Mouse (Mus musculus): ENCODE data around the gene Ank3. TPM values are rescaled to one million over a fixed set of nuclear protein-coding genes. Genes with fewer than 3 reads are reported as not detected.

Gene Ank3
- polyA plus RNA-seq, 1 experiment from 2014 or later, result 68.1 TPM

DNA sequence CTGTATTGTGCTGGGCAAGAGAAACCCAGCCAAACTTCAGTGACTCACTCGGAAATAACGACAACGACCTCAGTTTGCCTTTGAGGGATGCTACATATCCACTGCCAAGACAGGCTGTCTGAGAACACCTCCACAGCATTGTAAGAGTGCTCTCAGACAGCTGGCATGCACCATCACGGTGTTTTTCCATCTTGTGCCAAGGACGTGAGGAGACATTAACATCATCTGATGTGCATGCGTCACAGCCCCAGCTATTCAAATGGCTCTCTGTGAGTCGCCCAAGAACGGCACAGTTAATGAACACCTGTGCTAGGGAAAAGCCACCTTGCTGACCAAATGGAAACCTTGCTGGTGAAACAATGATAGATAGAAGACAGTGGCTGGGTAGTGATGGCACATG, 633.4 kb downstream of the Ank3 start:
- no peaks in the 10 kb centered on the region for H3K9me3 ChIP-seq
- H3K9ac ChIP-seq, result no peak overlapping the region
- H3K4me2 ChIP-seq, result no peak overlapping the region
- H3K27me3 ChIP-seq, result no peaks in the 10 kb centered on the region
- no peak for ATAC-seq (ENCODE audit: low FRiP score)
- WGBS, result 90% methylated on average over 8 of the region's 8 CpGs
- no peaks in the 10 kb centered on the region for H3K4me1 ChIP-seq
- no peak overlapping the region for H3K27ac ChIP-seq
- H3K4me3 ChIP-seq (replicated peaks), result no peak overlapping the region
- H3K36me3 ChIP-seq (replicated peaks), result no peaks in the 10 kb centered on the region

DNA sequence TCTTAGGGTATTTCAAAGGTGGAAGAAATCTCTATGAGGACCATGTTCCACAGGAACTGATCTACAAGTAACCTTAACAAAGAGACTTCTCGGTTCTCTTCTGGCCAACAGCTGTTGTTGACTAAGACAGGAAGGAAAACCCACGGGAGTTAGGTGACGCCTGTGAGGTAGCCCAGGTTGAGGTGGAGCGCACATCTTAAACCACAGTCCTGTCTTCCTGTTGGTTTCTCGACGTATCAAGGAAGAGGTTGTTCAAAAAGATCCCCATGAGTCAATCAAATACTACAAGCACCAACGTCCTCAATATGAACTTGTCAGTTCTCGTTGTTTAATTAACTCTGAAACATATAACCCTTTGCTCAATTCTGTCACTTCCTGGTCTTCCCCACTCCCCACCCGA, 634.4 kb downstream of the Ank3 start:
- no peaks in the 10 kb centered on the region for H3K27me3 ChIP-seq
- no peak overlapping the region for H3K4me3 ChIP-seq (replicated peaks)
- no peak overlapping the region for H3K27ac ChIP-seq
- no peak overlapping the region for H3K9ac ChIP-seq
- H3K36me3 ChIP-seq (replicated peaks), result no peaks in the 10 kb centered on the region
- no peaks in the 10 kb centered on the region for H3K4me1 ChIP-seq
- no peaks in the 10 kb centered on the region for H3K9me3 ChIP-seq
- no peak overlapping the region for H3K4me2 ChIP-seq
- 90% methylated on average over 9 of the region's 9 CpGs for WGBS
- ATAC-seq (ENCODE audit: low FRiP score), result no peak

DNA sequence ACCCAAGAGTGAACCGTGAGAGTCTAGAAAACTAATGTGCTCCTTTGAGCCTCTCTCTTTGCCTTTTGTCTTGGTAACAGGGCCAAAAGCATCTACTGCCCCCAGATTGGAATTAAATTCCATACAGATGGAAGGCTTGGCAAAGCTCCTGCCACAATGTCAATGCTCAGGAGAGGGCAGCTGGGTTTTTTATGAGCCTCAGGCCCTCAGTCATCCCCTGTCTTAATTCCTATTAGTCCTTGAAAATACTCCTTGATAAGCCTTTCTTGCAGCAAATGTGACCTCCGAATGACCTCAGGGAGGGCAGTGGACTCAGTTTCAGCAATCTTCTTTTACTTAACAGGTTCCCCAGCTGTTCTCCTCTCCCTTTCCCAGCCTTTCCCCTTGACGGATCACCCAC, 635.3 kb downstream of the Ank3 start:
- 81% methylated on average over 3 of the region's 3 CpGs for WGBS

DNA sequence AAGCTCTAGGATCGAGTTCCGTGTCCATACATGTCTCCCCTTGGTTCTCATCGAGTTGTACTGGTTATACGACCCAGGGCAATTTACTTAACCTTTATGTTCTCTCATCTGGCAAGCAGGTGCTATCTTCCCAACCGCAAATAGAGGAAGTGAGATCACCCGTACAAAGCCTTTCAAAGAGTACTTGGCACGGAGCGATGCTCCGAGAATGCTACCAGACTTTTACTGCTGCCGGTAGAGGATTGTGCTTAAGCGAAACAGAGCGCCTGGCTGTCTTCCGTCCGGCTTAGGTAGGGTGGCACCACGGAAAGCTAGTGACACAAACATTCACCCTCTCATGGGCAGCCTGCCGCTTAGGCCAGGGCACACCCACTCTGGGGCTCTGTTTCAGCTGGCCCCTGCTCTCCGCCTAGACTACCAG, 641.3 kb downstream of the Ank3 start:
- H3K27me3 ChIP-seq, result no peaks in the 10 kb centered on the region
- H3K9ac ChIP-seq, result no peak overlapping the region
- no peaks in the 10 kb centered on the region for H3K9me3 ChIP-seq
- ATAC-seq (ENCODE audit: low FRiP score), result no peak
- H3K4me3 ChIP-seq (replicated peaks), result no peak overlapping the region
- H3K4me1 ChIP-seq, result no peaks in the 10 kb centered on the region
- 90% methylated on average over 17 of the region's 17 CpGs for WGBS
- no peaks in the 10 kb centered on the region for H3K36me3 ChIP-seq (replicated peaks)
- H3K27ac ChIP-seq, result no peak overlapping the region
- H3K4me2 ChIP-seq, result no peak overlapping the region

More for the DNA sequence above, 635.3 kb downstream of the Ank3 start:
- no peak overlapping the region for H3K27ac ChIP-seq
- no peaks in the 10 kb centered on the region for H3K9me3 ChIP-seq
- no peak overlapping the region for H3K9ac ChIP-seq
- H3K4me3 ChIP-seq (replicated peaks), result no peak overlapping the region
- no peaks in the 10 kb centered on the region for H3K36me3 ChIP-seq (replicated peaks)
- H3K4me2 ChIP-seq, result no peak overlapping the region
- no peaks in the 10 kb centered on the region for H3K4me1 ChIP-seq
- ATAC-seq (ENCODE audit: low FRiP score), result no peak
- H3K27me3 ChIP-seq, result no peaks in the 10 kb centered on the region

DNA sequence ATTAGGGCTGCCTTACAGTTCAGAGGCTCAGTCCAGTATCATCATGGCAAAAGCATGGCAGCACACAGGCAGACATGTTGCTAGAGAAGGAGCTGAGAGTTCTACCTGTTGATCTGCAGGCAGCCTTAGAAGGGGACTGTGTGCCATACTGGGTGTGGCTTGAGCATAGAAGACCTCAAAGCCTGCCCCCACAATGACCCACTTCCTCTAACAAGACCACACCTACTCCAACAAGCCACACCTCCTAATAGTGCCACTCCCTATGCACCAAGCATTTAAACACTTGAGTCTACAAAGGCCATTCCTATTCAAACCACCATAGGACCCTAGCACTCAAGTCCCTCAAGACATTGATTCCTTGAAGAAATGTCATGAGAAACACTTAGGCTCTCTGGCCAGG, 643.0 kb downstream of the Ank3 start:
- no peak for ATAC-seq (ENCODE audit: low FRiP score)

DNA sequence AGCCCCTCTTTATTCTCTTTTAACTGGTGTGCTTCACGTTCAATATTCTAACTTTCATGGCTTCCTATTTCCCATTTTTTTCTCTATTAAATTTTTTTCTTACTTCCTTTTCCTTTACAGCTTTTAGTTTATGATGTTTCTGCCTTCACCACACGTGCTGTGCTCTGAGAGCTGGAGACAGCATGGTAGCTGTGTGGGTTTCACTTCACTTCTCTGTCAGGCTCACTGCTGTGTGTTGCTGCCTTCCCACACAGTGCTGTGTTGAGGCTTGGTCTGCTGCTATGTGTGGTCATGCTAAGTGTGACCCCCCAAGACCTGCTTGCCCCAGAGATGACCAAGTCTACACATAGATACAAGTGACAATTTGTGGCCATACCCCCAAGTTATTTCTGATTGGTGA, 647.1 kb downstream of the Ank3 start:
- Histone ChIP-seq H3K9me3 (no peaks in the 10 kb centered on the region), H3K9ac (no peak overlapping the region), H3K4me3 (replicated peaks) (no peak overlapping the region), H3K4me2 (no peak overlapping the region), H3K36me3 (replicated peaks) (no peaks in the 10 kb centered on the region), H3K4me1 (no peaks in the 10 kb centered on the region), H3K27ac (no peak overlapping the region), H3K27me3 (no peaks in the 10 kb centered on the region)
- WGBS, result 84% methylated on average over 2 of the region's 2 CpGs
- ATAC-seq (ENCODE audit: low FRiP score), result no peak

More for the DNA sequence above, 643.0 kb downstream of the Ank3 start:
- Histone ChIP-seq H3K4me1 (no peaks in the 10 kb centered on the region), H3K27me3 (no peaks in the 10 kb centered on the region), H3K27ac (no peak overlapping the region), H3K4me3 (replicated peaks) (no peak overlapping the region), H3K9ac (no peak overlapping the region), H3K36me3 (replicated peaks) (no peaks in the 10 kb centered on the region), H3K9me3 (no peaks in the 10 kb centered on the region), H3K4me2 (no peak overlapping the region)

DNA sequence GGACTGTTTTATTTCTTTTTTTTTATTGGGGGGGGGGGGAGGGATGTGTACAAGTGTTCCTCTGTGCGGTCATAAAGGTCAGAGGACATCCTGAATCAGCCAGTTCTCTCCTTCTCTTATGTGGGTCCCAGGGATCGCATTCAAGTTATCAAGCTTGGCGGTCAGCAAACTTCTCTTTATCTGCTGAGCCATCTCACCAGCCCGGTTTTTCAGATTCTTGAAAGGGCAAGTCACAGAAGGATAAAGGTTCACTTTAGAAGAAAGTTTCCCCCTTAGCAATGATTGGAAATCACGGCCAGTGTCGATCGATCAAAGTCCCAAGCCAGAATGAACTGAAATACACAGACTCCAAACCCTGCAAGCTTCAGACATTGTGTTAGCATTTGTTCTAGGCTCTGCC, 651.2 kb downstream of the Ank3 start:
- Histone ChIP-seq H3K27me3 (no peaks in the 10 kb centered on the region), H3K4me1 (no peaks in the 10 kb centered on the region), H3K9me3 (0 out of 2 replicates have a peak, but pooled peaks cover 4% of the 10 kb centered on the region), H3K4me3 (replicated peaks) (no peak overlapping the region), H3K36me3 (replicated peaks) (no peaks in the 10 kb centered on the region), H3K27ac (no peak overlapping the region), H3K4me2 (no peak overlapping the region), H3K9ac (no peak overlapping the region)
- WGBS, result 90% methylated on average over 7 of the region's 7 CpGs
- no peak for ATAC-seq (ENCODE audit: low FRiP score)

DNA sequence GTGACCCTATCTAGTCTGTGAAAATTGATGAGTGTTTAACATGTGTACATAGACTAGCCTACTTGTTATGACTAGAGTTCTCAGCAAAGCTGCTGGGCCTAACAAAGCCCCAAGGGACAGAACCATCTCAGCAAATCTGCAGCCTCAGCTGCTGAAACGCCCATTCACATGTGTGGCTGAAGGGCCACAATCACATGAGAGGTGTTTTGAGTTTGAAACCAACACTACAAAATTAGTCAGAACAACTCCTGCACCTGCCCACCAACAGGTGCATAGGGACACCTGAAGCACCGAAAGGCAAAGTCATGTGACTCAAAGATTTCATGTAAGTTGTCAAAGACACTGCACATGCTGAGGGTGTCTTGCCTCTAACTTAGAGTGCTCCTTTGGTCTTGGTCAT, 656.7 kb downstream of the Ank3 start:
- Histone ChIP-seq H3K27ac (no peak overlapping the region), H3K9ac (no peak overlapping the region), H3K4me2 (no peak overlapping the region), H3K9me3 (0 out of 2 replicates have a peak, but pooled peaks cover 4% of the 10 kb centered on the region), H3K4me3 (replicated peaks) (no peak overlapping the region), H3K4me1 (no peaks in the 10 kb centered on the region), H3K36me3 (replicated peaks) (no peaks in the 10 kb centered on the region), H3K27me3 (no peaks in the 10 kb centered on the region)
- no peak for ATAC-seq (ENCODE audit: low FRiP score)
- WGBS, result 89% methylated on average over 2 of the region's 2 CpGs

DNA sequence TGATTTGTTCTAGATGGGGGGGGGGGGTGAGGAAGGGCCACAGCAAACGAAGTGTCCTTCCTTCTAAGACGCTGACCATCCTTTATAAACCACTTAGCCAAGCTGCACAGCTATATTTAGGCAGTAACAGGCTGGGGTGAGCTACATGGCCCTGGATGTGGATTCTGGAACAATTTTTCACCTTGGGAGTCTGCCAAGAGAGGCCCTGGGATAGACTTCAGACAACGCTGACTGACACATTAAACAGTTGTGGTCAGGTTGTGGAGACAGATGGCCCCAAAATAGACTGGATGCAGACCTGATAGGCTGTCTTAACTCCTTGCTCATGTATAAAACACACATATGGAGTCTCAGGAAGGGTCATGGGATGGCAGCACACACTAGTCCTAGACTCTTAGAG, 658.5 kb downstream of the Ank3 start:
- H3K27me3 ChIP-seq, result no peaks in the 10 kb centered on the region
- H3K4me3 ChIP-seq (replicated peaks), result no peak overlapping the region
- H3K4me2 ChIP-seq, result no peak overlapping the region
- no peak for ATAC-seq (ENCODE audit: low FRiP score)
- H3K36me3 ChIP-seq (replicated peaks), result no peaks in the 10 kb centered on the region
- 0 out of 2 replicates have a peak, but pooled peaks cover 4% of the 10 kb centered on the region for H3K9me3 ChIP-seq
- WGBS, result 93% methylated on average over 3 of the region's 3 CpGs
- no peak overlapping the region for H3K9ac ChIP-seq
- 0 out of 2 replicates have a peak, but pooled peaks cover 3% of the 10 kb centered on the region for H3K4me1 ChIP-seq
- H3K27ac ChIP-seq, result no peak overlapping the region

DNA sequence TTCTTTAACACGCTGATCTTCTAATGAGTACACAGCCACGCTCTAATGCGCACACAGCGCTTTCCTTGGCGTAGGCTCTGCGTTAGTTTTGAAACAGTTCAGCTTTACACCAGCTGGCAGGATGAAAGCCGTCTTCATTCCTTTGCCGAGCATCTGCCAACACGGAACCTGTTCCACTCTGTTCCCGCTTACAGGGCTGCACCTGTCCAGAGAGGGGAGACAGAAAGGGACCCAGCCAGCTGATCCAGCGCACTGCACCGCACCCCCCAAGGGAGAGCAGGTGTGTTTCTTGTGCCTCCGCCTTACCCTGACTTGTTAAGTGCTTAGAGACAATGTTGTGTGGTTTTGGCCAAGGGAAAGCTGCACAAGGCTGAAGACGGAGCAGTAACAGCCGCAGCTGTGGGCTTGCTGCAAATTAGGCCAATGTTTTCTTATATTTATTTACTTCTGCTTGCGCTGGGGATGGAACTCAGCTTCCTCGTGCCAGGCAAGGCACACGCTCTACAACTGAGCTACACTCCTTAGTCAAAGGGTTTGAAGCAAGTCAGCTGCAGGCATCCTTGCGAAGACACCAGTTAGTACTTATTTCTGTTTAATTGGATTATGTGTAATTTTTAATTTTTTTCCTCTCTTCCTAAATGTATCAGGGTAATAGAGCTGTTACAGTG, 661.6 kb downstream of the Ank3 start:
- Histone ChIP-seq H3K36me3 (replicated peaks) (no peaks in the 10 kb centered on the region), H3K4me1 (0 out of 2 replicates have a peak, but pooled peaks cover 3% of the 10 kb centered on the region), H3K27ac (no peak overlapping the region), H3K4me3 (replicated peaks) (no peak overlapping the region), H3K4me2 (no peak overlapping the region), H3K9ac (no peak overlapping the region), H3K27me3 (no peaks in the 10 kb centered on the region), H3K9me3 (no peaks in the 10 kb centered on the region)
- no peak for ATAC-seq (ENCODE audit: low FRiP score)
- 80% methylated on average over 19 of the region's 19 CpGs for WGBS

DNA sequence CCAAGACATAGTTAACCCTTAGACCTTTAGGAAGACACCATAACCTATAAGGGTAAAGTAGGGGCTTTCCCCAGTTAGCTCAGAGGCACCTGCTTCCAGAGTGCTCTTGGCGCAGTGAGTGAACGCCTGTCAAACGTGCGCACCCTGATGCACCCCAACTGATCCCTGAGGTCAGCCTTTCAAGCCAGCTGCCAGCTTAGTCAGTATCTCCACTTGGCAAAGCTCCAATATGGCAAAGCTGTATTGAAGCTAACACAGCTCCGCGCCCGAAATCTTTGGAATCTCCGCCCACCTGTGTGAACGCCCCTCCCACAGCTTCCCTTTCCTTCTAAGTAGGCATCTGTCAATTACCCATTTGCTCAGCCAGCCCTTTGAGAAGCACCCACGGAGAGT, 662.1 kb downstream of the Ank3 start:
- no peaks in the 10 kb centered on the region for H3K36me3 ChIP-seq (replicated peaks)
- WGBS, result 45% methylated on average over 10 of the region's 10 CpGs
- no peak overlapping the region for H3K4me2 ChIP-seq
- no peaks in the 10 kb centered on the region for H3K27me3 ChIP-seq
- 0 out of 2 replicates have a peak, but pooled peaks cover 3% of the 10 kb centered on the region for H3K4me1 ChIP-seq
- H3K9me3 ChIP-seq, result no peaks in the 10 kb centered on the region
- no peak for ATAC-seq (ENCODE audit: low FRiP score)
- no peak overlapping the region for H3K27ac ChIP-seq
- H3K4me3 ChIP-seq (replicated peaks), result no peak overlapping the region
- H3K9ac ChIP-seq, result no peak overlapping the region

DNA sequence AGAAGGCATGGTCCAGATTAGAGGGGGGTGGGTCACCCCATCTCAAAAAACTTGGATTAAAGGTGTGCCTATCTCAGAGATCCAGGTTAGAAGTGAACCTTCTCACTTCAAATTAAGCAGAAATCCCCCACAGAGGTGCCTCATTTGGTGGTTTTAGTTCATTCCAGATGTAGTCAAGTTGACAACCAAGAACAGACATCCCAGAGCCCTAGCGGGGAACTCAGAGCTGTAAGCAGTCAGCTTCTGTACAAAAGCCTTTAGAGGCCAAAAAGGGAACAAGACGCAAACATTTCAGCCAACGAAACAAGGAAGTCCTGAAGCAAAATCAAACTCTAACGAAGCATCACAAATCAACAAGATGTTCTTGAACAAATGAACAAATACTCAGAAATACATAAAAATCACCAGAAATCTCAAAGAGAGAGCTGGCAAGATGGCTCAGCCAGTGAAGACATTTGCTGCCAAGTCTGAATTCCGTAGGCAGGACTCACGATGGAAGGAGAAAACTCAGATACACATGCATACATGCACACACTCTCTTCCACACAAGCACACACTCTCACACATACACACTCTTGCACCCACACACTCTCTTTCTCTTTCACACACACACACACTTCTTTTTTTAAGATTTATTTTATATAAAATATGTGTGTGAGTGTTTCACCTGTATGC, 665.4 kb downstream of the Ank3 start:
- Histone ChIP-seq H3K36me3 (replicated peaks) (no peaks in the 10 kb centered on the region), H3K27ac (no peak overlapping the region), H3K4me2 (no peak overlapping the region), H3K4me1 (peaks cover 10% of the 10 kb centered on the region; the same call in 1 of the 2 replicates), H3K27me3 (no peaks in the 10 kb centered on the region), H3K4me3 (replicated peaks) (no peak overlapping the region), H3K9me3 (no peaks in the 10 kb centered on the region), H3K9ac (no peak overlapping the region)
- ATAC-seq (ENCODE audit: low FRiP score), result no peak
- WGBS, result 88% methylated on average over 6 of the region's 6 CpGs

DNA sequence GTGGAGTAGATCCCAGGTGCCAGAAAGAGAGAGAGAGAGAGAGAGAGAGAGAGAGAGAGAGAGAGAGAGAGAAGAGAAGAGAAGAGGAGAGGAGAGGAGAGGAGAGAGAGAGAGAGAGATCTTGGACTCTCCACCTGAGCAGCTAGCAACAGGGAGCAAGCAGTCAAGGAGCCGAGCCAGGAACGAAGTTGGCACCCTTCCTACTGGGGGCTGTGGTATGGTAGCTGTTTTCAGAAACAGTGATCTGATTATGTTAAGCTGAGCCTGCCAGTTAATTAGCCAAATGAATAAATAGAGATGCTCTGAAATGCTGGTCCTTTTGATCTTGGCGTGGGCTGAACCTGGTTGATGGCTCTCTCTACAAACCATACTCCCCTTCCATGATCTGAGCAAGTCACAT, 666.6 kb downstream of the Ank3 start:
- H3K4me3 ChIP-seq (replicated peaks), result no peak overlapping the region
- H3K36me3 ChIP-seq (replicated peaks), result no peaks in the 10 kb centered on the region
- no peak overlapping the region for H3K9ac ChIP-seq
- no peak overlapping the region for H3K4me2 ChIP-seq
- no peaks in the 10 kb centered on the region for H3K27me3 ChIP-seq
- H3K27ac ChIP-seq, result no peak overlapping the region
- H3K4me1 ChIP-seq, result peaks cover 10% of the 10 kb centered on the region; the same call in 1 of the 2 replicates
- no peak for ATAC-seq (ENCODE audit: low FRiP score)
- WGBS, result 73% methylated on average over 3 of the region's 3 CpGs
- H3K9me3 ChIP-seq, result no peaks in the 10 kb centered on the region
